9 mouse cellular contexts compared by ENCODE assay signal in genomic region chr5:36089243-36089642, GRCm38 (mm10).
DNase-seq lines count a peak whose midpoint lies in the region; ATAC-seq and TF ChIP-seq lines count a peak whose summit lies in the region.
"Had no signal": no experiment of that assay in that cellular context is flagged by ENCODE, and none has a peak within 500 bp of the region (broad histone marks: within the 10 kb centered on the region; RNA-seq: fewer than 3 reads in every experiment).

No protein-coding gene starts in this region.

- TF ChIP-seq POLR2A in bone marrow, adult 2 months (IDR thresholded peaks at IDR 0.05; ENCODE audit: borderline replicate concordance, control insufficient read depth, low read depth, low read length), result no peak

- ATAC-seq in kidney, embryonic 16.5 days (ENCODE audit: low FRiP score, low TSS enrichment), result peak; percentile 43; the same call in 1 of the 2 replicates

- H3K27ac ChIP-seq in kidney, embryonic 16.5 days (ENCODE audit: low read length), result peak overlapping the region; percentile 59; the same call in 1 of the 2 replicates
- peak overlapping the region; percentile 46; the same call in 1 of the 2 replicates for H3K27ac ChIP-seq in bone marrow, adult 2 months (ENCODE audit: control insufficient read depth, insufficient read depth, low read depth, low read length, poor library complexity)
- H3K27ac ChIP-seq: limb, embryonic 12.5 days had no signal

- H3K4me3 ChIP-seq in kidney, embryonic 16.5 days (ENCODE audit: low read length), result no peak overlapping the region
- H3K4me3 ChIP-seq in bone marrow, adult 2 months (replicated peaks; ENCODE audit: control insufficient read depth, low read depth, low read length), result no peak overlapping the region
- H3K4me3 ChIP-seq: limb, embryonic 12.5 days had no signal

- H3K36me3 ChIP-seq in kidney, embryonic 16.5 days (ENCODE audit: insufficient read depth, low read length), result no peaks in the 10 kb centered on the region
- H3K36me3 ChIP-seq: limb, embryonic 12.5 days had no signal

- H3K9me3 ChIP-seq in kidney, embryonic 16.5 days (ENCODE audit: low read length), result no peaks in the 10 kb centered on the region
- H3K9me3 ChIP-seq: limb, embryonic 12.5 days had no signal

- no peak for DNase-seq in kidney, adult 11 months
- peak; percentile 46 for DNase-seq in lung, postnatal 25 days (ENCODE audit: low spot score)
- peak; percentile 91 for DNase-seq in thymus, postnatal 0 days (ENCODE audit: low spot score)
- no peak for DNase-seq in urinary bladder, adult 2 months (ENCODE audit: low spot score)
- no peak for DNase-seq in embryo, embryonic 9.5 days (ENCODE audit: extremely low spot score)
- no peak for DNase-seq in gastrocnemius, postnatal 4 days (ENCODE audit: low spot score in 2 of 2)

- TF ChIP-seq CTCF in bone marrow, adult 2 months (IDR thresholded peaks at IDR 0.05; ENCODE audit: control insufficient read depth, insufficient read depth, low read length), result no peak

- no peak overlapping the region for H3K9ac ChIP-seq in kidney, embryonic 16.5 days (replicated peaks; ENCODE audit: low read length)
- H3K9ac ChIP-seq: limb, embryonic 12.5 days had no signal

- 67% methylated on average over 2 of the region's 2 CpGs for WGBS in kidney, embryonic 16.5 days
- 0% methylated on average over 2 of the region's 2 CpGs for WGBS in bone marrow, adult 2 months

- 0 out of 2 replicates have a peak, but pooled peaks cover 6% of the 10 kb centered on the region for H3K4me1 ChIP-seq in kidney, embryonic 16.5 days (ENCODE audit: insufficient read depth, low read length)
- H3K4me1 ChIP-seq in bone marrow, adult 2 months (ENCODE audit: control insufficient read depth, insufficient read depth, low read length), result no peaks in the 10 kb centered on the region; the same call in 1 of the 2 replicates

- no peaks in the 10 kb centered on the region for H3K27me3 ChIP-seq in kidney, embryonic 16.5 days (ENCODE audit: insufficient read depth, low read length)
- H3K27me3 ChIP-seq: limb, embryonic 12.5 days had no signal

- H3K4me2 ChIP-seq in kidney, embryonic 16.5 days (replicated peaks; ENCODE audit: low read depth, low read length), result no peak overlapping the region
- H3K4me2 ChIP-seq: limb, embryonic 12.5 days had no signal

Comparison
In these comparisons a context has a peak if more than half of its experiments do, and no peak if none do; other contexts are left out.
1. DNase-seq: peak in lung, postnatal 25 days (single experiment) and thymus, postnatal 0 days (single experiment); none in kidney, adult 11 months (single experiment), urinary bladder, adult 2 months (single experiment), embryo, embryonic 9.5 days (single experiment) and gastrocnemius, postnatal 4 days (0 of 2).